Mouse (Mus musculus): ENCODE measurements around the gene Gm13275.
"Not testable (repeated sequence)": the region's sequence is repeated elsewhere in the genome, so short reads cannot be mapped to it uniquely, and the experiment has no call there.

- TF ChIP-seq CTCF (IDR thresholded peaks at IDR 0.05; ENCODE audit: control insufficient read depth, insufficient read depth, low read length); POLR2A (IDR thresholded peaks at IDR 0.05; ENCODE audit: borderline replicate concordance, control insufficient read depth, low read depth, low read length): not testable (repeated sequence)
These were observed 14.0 kb upstream of the Gm13275 start for GRCm38 (mm10) chr4:88780320-88780719.
